In genomic region chr4:106094882-106095556, GRCm38 (mm10) we compare ENCODE assay signal across 9 mouse cellular contexts.
A peak's percentile ranks its signal among the peaks of the same experiment; 100 is the strongest.
DNase-seq lines count a peak whose midpoint lies in the region.
"Had no signal": no experiment of that assay in that cellular context is flagged by ENCODE, and none has a peak within 500 bp of the region (broad histone marks: within the 10 kb centered on the region; RNA-seq: fewer than 3 reads in every experiment).

No protein-coding gene starts in this region.

- peak; percentile 14 to 15 for DNase-seq in heart, adult 9 months (ENCODE audit: low spot score in 2 of 2)
- DNase-seq in heart, postnatal 14 days: no peak
- DNase-seq in adrenal gland, postnatal 14 days: peak; percentile 36
- peak; percentile 17 to 53 for DNase-seq in kidney, postnatal 36 days
- peak; percentile 85 for DNase-seq in lung, postnatal 36 days
- no peak for DNase-seq in ovary, postnatal 36 days (ENCODE audit: low spot score)
- no peak for DNase-seq in spleen, postnatal 36 days (ENCODE audit: low spot score in 2 of 2)
- DNase-seq: liver, embryonic 13.5 days; thymus, postnatal 36 days had no signal

- intact Hi-C loops in heart, postnatal 14 days (cut with DNase I): no loop called here

Comparison
In these comparisons a context has a peak if more than half of its experiments do, and no peak if none do; other contexts are left out.
1. DNase-seq: peak in heart, adult 9 months (2 of 2), adrenal gland, postnatal 14 days (single experiment), kidney, postnatal 36 days (2 of 2) and lung, postnatal 36 days (single experiment); none in heart, postnatal 14 days (0 of 2), ovary, postnatal 36 days (single experiment) and spleen, postnatal 36 days (0 of 2).